Mouse (Mus musculus): ENCODE data around the gene Wwc2. TPM values are rescaled to one million over a fixed set of nuclear protein-coding genes. Genes with fewer than 3 reads are reported as not detected.
A peak's percentile ranks its signal among the peaks of the same experiment; 100 is the strongest.

Wwc2 gene
- polyA plus RNA-seq, 1 experiment from 2014 or later = 4.7 TPM

DNA sequence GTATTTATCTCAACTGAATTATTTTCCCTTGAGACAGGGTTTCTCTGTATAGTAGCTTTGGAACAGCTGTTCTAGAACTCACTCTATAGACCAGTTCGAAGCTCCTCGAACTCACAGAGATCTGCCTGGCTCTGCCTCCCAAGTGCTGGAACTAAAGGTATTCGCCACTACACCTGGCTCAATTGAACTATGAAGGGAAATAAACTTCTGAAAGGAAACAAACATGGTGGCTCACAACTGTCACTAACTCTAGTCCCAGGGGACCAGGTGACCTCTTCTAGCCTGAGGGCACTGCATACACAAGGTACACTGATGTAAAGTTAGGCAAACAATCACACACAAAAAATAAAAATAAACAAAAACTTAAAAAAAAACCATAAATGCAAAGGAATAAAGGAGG is 57.6 kb downstream of the Wwc2 start:
- WGBS (ENCODE audit: insufficient replicate concordance) = 82% methylated on average over 3 of the region's 3 CpGs
- Histone ChIP-seq H3K4me2 (no peak overlapping the region), H3K27ac (no peak overlapping the region), H3K9me3 (replicated peaks) (no peaks in the 10 kb centered on the region), H3K27me3 (replicated peaks) (no peaks in the 10 kb centered on the region), H3K4me3 (no peak overlapping the region), H3K36me3 (no peaks in the 10 kb centered on the region), H3K4me1 (peaks cover 18% of the 10 kb centered on the region; the same call in 1 of the 2 replicates), H3K9ac (no peak overlapping the region)
- no peak for ATAC-seq

DNA sequence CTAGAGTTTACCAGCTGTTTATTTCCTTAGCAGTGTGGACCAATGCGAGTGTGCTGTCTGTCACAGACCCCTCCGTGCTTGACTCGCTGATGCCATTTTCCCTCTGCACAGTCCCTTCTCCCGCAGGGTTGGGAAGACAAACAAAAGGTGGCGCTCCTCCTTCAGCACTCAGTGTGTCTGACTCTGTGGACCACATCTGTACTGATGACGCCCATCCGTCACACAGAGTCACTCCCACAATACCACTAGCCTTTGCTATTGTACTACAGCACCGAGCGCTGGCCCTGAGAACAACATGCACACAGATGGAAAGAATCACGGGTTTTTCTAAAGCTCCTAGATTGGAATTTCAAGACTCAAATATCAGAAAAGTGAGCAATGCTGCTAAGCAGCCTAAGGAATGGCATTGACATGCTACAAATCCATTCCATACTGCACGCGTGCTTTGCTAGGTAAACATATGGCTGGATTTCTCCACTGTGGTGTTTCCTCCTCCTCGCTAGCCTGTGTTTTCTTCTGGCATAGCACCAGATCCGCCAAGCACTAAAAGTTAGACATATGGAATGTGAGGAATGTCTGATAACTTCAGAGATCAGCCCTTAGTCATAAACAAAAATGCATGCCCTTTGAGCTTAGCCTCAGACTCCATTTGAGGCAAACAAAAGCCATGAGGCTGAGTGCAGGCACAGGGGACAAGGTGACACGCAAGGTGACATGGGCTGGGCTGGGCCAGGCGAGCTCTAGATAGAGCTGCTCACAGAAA is 58.5 kb downstream of the Wwc2 start:
- 65% methylated on average over 16 of the region's 16 CpGs for WGBS (ENCODE audit: insufficient replicate concordance)
- H3K4me1 ChIP-seq = peaks cover 18% of the 10 kb centered on the region; the same call in 1 of the 2 replicates
- no peak overlapping the region for H3K27ac ChIP-seq
- H3K4me3 ChIP-seq = no peak overlapping the region
- no peaks in the 10 kb centered on the region for H3K9me3 ChIP-seq (replicated peaks)
- H3K36me3 ChIP-seq = no peaks in the 10 kb centered on the region
- peak; percentile 32; the same call in 1 of the 2 replicates for ATAC-seq
- no peaks in the 10 kb centered on the region for H3K27me3 ChIP-seq (replicated peaks)
- no peak overlapping the region for H3K9ac ChIP-seq
- no peak overlapping the region for H3K4me2 ChIP-seq

- WGBS (ENCODE audit: insufficient replicate concordance) = 76% methylated on average over 7 of the region's 7 CpGs
- H3K4me2 ChIP-seq = no peak overlapping the region
- no peak overlapping the region for H3K27ac ChIP-seq
- no peaks in the 10 kb centered on the region for H3K9me3 ChIP-seq (replicated peaks)
- H3K27me3 ChIP-seq (replicated peaks) = no peaks in the 10 kb centered on the region
- H3K36me3 ChIP-seq = no peaks in the 10 kb centered on the region
- H3K4me3 ChIP-seq = no peak overlapping the region
- peaks cover 18% of the 10 kb centered on the region; the same call in 1 of the 2 replicates for H3K4me1 ChIP-seq
- ATAC-seq = no peak
- no peak overlapping the region for H3K9ac ChIP-seq
Observed at GRCm38 (mm10) chr8:47931371-47931770, 59.4 kb downstream of the Wwc2 start.

- H3K9me3 ChIP-seq (replicated peaks) = no peaks in the 10 kb centered on the region
- no peak overlapping the region for H3K27ac ChIP-seq
- no peaks in the 10 kb centered on the region for H3K27me3 ChIP-seq (replicated peaks)
- ATAC-seq = no peak
- peaks cover 14% of the 10 kb centered on the region; the same call in 1 of the 2 replicates for H3K4me1 ChIP-seq
- no peak overlapping the region for H3K4me3 ChIP-seq
- no peak overlapping the region for H3K4me2 ChIP-seq
- 76% methylated on average over 12 of the region's 12 CpGs for WGBS (ENCODE audit: insufficient replicate concordance)
- H3K9ac ChIP-seq = no peak overlapping the region
- H3K36me3 ChIP-seq = no peaks in the 10 kb centered on the region
Observed at GRCm38 (mm10) chr8:47929615-47930014, 61.1 kb downstream of the Wwc2 start.

GRCm38 (mm10) chr8:47928604-47929185 is 62.0 kb downstream of the Wwc2 start:
- no peak overlapping the region for H3K9ac ChIP-seq
- no peaks in the 10 kb centered on the region for H3K27me3 ChIP-seq (replicated peaks)
- H3K4me1 ChIP-seq = peaks cover 11% of the 10 kb centered on the region; the same call in 1 of the 2 replicates
- no peaks in the 10 kb centered on the region for H3K9me3 ChIP-seq (replicated peaks)
- no peak overlapping the region for H3K4me3 ChIP-seq
- no peak overlapping the region for H3K27ac ChIP-seq
- WGBS (ENCODE audit: insufficient replicate concordance) = 78% methylated on average over 12 of the region's 12 CpGs
- ATAC-seq = no peak
- no peak overlapping the region for H3K4me2 ChIP-seq
- H3K36me3 ChIP-seq = no peaks in the 10 kb centered on the region

DNA sequence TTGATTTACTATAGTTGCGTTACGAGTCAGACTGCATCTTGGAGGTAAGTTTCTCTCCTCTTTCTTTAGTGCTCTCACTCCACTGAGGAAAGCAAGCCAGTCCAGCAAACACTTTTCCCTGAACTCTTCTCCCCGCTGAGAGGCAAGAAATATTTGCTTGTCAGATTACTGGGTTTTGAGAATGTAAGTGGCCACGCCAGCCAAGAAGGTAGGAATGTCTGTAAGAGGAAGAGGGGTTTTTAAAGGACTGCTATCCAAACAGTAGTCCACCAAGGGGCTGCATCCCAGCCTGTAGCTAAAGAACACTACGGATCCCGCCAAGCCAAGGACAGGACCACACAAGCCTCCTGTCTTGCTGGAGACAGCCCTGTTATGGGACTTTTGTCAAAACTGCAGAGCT is 65.8 kb downstream of the Wwc2 start:
- H3K27me3 ChIP-seq (replicated peaks) = no peaks in the 10 kb centered on the region
- peaks cover 3% of the 10 kb centered on the region; the same call in 1 of the 2 replicates for H3K36me3 ChIP-seq
- WGBS (ENCODE audit: insufficient replicate concordance) = 75% methylated on average over 6 of the region's 6 CpGs
- no peak overlapping the region for H3K4me3 ChIP-seq
- no peak overlapping the region for H3K4me2 ChIP-seq
- ATAC-seq = no peak
- no peaks in the 10 kb centered on the region for H3K9me3 ChIP-seq (replicated peaks)
- H3K9ac ChIP-seq = no peak overlapping the region
- no peaks in the 10 kb centered on the region for H3K4me1 ChIP-seq
- H3K27ac ChIP-seq = no peak overlapping the region

- no peaks in the 10 kb centered on the region for H3K9me3 ChIP-seq (replicated peaks)
- no peak overlapping the region for H3K4me2 ChIP-seq
- no peak overlapping the region for H3K4me3 ChIP-seq
- H3K4me1 ChIP-seq = no peaks in the 10 kb centered on the region
- no peak overlapping the region for H3K27ac ChIP-seq
- H3K27me3 ChIP-seq (replicated peaks) = no peaks in the 10 kb centered on the region
- H3K9ac ChIP-seq = no peak overlapping the region
- WGBS (ENCODE audit: insufficient replicate concordance) = 41% methylated on average over 10 of the region's 10 CpGs
- no peak for ATAC-seq
- H3K36me3 ChIP-seq = peaks cover 9% of the 10 kb centered on the region; the same call in 1 of the 2 replicates
Observed at GRCm38 (mm10) chr8:47922816-47923215, 67.9 kb downstream of the Wwc2 start.

- no peak overlapping the region for H3K4me2 ChIP-seq
- no peaks in the 10 kb centered on the region for H3K27me3 ChIP-seq (replicated peaks)
- no peak for ATAC-seq
- H3K4me3 ChIP-seq = no peak overlapping the region
- H3K9me3 ChIP-seq (replicated peaks) = no peaks in the 10 kb centered on the region
- H3K27ac ChIP-seq = no peak overlapping the region
- WGBS (ENCODE audit: insufficient replicate concordance) = 42% methylated on average over 4 of the region's 4 CpGs
- H3K4me1 ChIP-seq = no peaks in the 10 kb centered on the region
- no peak overlapping the region for H3K9ac ChIP-seq
- H3K36me3 ChIP-seq = peaks cover 9% of the 10 kb centered on the region; the same call in 1 of the 2 replicates
Observed at GRCm38 (mm10) chr8:47922011-47922410, 68.7 kb downstream of the Wwc2 start.

DNA sequence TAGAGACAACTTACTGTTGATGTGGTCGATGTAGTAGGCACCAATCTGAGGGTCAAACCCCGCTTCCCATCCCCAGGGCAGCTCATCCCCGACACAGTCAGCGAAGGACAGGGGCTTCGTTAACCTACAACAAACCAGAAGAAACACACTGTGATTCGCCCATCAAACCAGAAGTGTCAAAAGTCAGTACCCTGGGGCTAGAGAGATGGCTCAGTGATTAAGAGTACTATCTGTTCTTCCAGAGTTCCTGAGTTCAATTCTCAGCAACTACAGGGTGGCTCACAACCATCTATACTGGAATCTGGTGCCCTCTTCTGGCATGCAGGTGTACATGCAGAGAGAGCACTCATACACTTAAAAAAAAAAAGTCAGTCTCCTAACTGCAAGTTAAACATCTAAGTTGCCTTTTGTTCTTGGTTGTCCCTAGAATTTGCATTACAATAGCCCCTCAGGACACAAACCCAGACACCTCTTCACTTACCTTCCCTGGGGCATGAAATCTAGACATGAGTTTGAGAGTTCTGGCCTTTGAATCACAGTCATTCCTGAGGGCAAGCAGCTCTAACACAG is 70.1 kb downstream of the Wwc2 start:
- H3K27me3 ChIP-seq (replicated peaks) = no peaks in the 10 kb centered on the region
- peaks cover 9% of the 10 kb centered on the region; the same call in 1 of the 2 replicates for H3K36me3 ChIP-seq
- no peak overlapping the region for H3K9ac ChIP-seq
- no peak overlapping the region for H3K4me3 ChIP-seq
- WGBS (ENCODE audit: insufficient replicate concordance) = 81% methylated on average over 6 of the region's 6 CpGs
- H3K4me1 ChIP-seq = 0 out of 2 replicates have a peak, but pooled peaks cover 3% of the 10 kb centered on the region
- H3K9me3 ChIP-seq (replicated peaks) = no peaks in the 10 kb centered on the region
- ATAC-seq = no peak
- H3K4me2 ChIP-seq = no peak overlapping the region
- no peak overlapping the region for H3K27ac ChIP-seq

- Histone ChIP-seq H3K4me3 (no peak overlapping the region), H3K27me3 (replicated peaks) (no peaks in the 10 kb centered on the region), H3K9me3 (replicated peaks) (no peaks in the 10 kb centered on the region), H3K36me3 (peaks cover 9% of the 10 kb centered on the region; the same call in 1 of the 2 replicates), H3K27ac (no peak overlapping the region), H3K4me1 (0 out of 2 replicates have a peak, but pooled peaks cover 5% of the 10 kb centered on the region), H3K9ac (no peak overlapping the region), H3K4me2 (no peak overlapping the region)
- no peak for ATAC-seq
- WGBS (ENCODE audit: insufficient replicate concordance) = 40% methylated on average over 19 of the region's 19 CpGs
Observed at GRCm38 (mm10) chr8:47917060-47918035, 73.4 kb downstream of the Wwc2 start.

DNA sequence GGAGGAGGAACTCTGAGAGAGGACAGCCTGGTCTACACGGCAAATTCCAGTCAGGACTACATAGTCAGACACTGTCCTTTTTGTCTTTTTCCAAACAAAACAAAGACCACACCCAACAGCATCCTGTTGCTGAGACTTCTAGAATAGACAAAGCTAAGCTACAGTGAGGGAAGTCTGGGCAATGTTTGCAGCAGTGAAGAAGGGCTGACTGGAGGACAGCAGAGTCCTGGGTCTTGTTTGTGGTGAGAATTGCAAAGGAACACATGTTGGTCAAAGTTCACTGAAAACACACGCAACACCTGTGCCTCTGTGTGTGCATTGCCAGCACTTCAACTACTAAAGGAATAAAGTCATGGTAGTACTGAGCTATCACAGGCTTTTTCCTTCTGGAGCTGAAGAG is 75.2 kb downstream of the Wwc2 start:
- ATAC-seq = no peak
- no peak overlapping the region for H3K4me2 ChIP-seq
- H3K36me3 ChIP-seq = peaks cover 9% of the 10 kb centered on the region; the same call in 1 of the 2 replicates
- 74% methylated on average over 2 of the region's 2 CpGs for WGBS (ENCODE audit: insufficient replicate concordance)
- H3K27me3 ChIP-seq (replicated peaks) = no peaks in the 10 kb centered on the region
- no peak overlapping the region for H3K27ac ChIP-seq
- H3K4me1 ChIP-seq = 0 out of 2 replicates have a peak, but pooled peaks cover 5% of the 10 kb centered on the region
- H3K9me3 ChIP-seq (replicated peaks) = no peaks in the 10 kb centered on the region
- H3K9ac ChIP-seq = no peak overlapping the region
- H3K4me3 ChIP-seq = no peak overlapping the region

All from liver, embryonic 12.5 days (tissue).